Mouse (Mus musculus) lung, embryonic 15.5 days (tissue): Measurements from ENCODE around the gene Il1r2. TPM values are rescaled to one million over a fixed set of nuclear protein-coding genes. Genes with fewer than 3 reads are reported as not detected.

Experiments used
- ATAC-seq: fragments of 200-750 bp; cut with Nextera tagmentation; 2 replicates; pipeline ENCODE4 v1.8.0; 2017; ENCODE audit warnings: moderate number of reproducible peaks, borderline replicate concordance; ENCODE audit not compliant: low FRiP score, low TSS enrichment; ENCODE audit errors: extremely low read depth
- H3K27ac ChIP-seq: fragments of 300-500 bp; sonication (generic); 2 replicates; pipeline ENCODE4 v1.5.1; 2015; ENCODE audit warnings: moderate library complexity, mild to moderate bottlenecking, inconsistent platforms
- H3K27me3 ChIP-seq: fragments of 300-500 bp; sonication (generic); 2 replicates; pipeline ENCODE4 v1.6.1; 2015; ENCODE audit warnings: inconsistent platforms
- H3K36me3 ChIP-seq: fragments of 300-500 bp; sonication (generic); 2 replicates; pipeline ENCODE4 v1.6.1; 2015; ENCODE audit warnings: inconsistent platforms
- H3K4me1 ChIP-seq: fragments of 300-500 bp; sonication (generic); 2 replicates; pipeline ENCODE4 v1.6.1; 2015; ENCODE audit warnings: inconsistent platforms
- H3K4me2 ChIP-seq: fragments of 300-500 bp; sonication (generic); 2 replicates; pipeline ENCODE4 v1.6.1; 2015; ENCODE audit warnings: inconsistent platforms, mild to moderate bottlenecking, moderate library complexity
- H3K4me3 ChIP-seq: fragments of 300-500 bp; sonication (generic); 2 replicates; pipeline ENCODE4 v1.5.1; 2015; ENCODE audit warnings: mild to moderate bottlenecking, inconsistent platforms
- H3K9ac ChIP-seq: fragments of 300-500 bp; sonication (generic); 2 replicates; pipeline ENCODE4 v1.6.1; 2015; ENCODE audit warnings: inconsistent platforms
- H3K9me3 ChIP-seq: fragments of 300-500 bp; sonication (generic); 2 replicates; pipeline ENCODE4 v1.6.1; 2016; ENCODE audit warnings: inconsistent platforms
- WGBS: fragments of 180-500 bp; shearing (Covaris S2); methylation state at CpG from one replicate; pipeline ENCODE4 v1.1.7; 2015; 5-methylcytosine and 5-hydroxymethylcytosine counted together
- polyA plus RNA-seq: library from polyadenylated mRNA; unstranded; fragments of >200 nt; fragmentation: Nextera tagmentation; extraction: Ambion mirVana; gene quantifications from 2 replicates; pipeline ENCODE4 v1.2.1, GENCODE M21; 2015

Gene Il1r2
- polyA plus RNA-seq, 1 experiment from 2014 or later, result 1.3 TPM

DNA sequence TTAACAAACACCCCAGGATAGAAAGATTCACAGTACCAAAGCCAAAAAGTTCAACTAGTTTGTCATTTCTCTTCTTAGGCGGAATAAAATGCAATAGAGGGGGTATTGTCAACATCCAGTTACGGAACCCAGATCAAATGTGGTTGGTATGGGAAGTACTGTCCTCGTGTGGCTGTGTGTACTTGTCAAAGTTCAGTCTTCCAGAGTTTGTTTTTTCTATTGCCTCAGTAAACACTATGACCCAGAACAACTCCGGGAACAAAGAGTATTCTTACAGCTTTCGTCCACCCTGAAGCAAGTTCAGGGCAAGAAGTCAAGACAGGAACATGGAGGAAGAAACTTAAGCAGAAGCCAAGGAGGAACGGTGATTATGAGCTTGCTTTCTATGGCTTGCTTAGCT, 82.2 kb downstream of the Il1r2 start:
- Histone ChIP-seq H3K4me2 (no peak overlapping the region), H3K4me3 (no peak overlapping the region), H3K36me3 (no peaks in the 10 kb centered on the region), H3K9me3 (no peaks in the 10 kb centered on the region), H3K27me3 (no peaks in the 10 kb centered on the region), H3K27ac (no peak overlapping the region), H3K9ac (no peak overlapping the region), H3K4me1 (0 out of 2 replicates have a peak, but pooled peaks cover 1% of the 10 kb centered on the region)
- ATAC-seq, result no peak
- WGBS, result 72% methylated on average over 6 of the region's 6 CpGs

DNA sequence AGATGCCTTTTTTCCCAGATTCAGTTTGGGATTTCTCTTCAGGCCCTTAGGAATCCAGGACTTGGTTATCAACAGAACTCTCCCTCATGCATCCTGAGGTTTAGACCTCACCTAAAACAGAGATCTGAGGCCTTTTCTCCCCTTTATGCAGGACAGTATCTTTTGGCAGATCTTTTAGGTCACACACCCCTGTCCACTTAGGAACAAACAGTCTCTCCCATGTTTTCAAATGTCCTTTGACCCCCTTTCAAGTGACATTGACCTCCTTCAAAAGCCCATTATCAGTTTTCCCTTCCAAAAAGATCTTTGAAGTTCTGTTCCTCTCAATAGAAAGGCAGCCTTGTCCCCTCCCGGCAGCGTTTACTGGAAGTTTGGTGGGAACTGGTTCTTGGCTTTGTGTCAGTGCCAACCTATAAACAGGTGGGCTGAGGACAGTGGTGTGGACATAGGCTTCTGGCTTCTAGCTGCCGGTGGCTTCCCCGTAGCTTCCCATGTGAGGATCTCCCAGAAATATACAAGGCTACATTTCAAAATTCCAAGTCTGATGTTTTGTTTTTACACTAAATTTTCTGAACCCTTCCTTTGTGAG, 89.5 kb downstream of the Il1r2 start:
- no peak for ATAC-seq
- Histone ChIP-seq H3K4me1 (0 out of 2 replicates have a peak, but pooled peaks cover 3% of the 10 kb centered on the region), H3K27ac (no peak overlapping the region), H3K36me3 (no peaks in the 10 kb centered on the region), H3K9me3 (no peaks in the 10 kb centered on the region), H3K4me3 (no peak overlapping the region), H3K9ac (no peak overlapping the region), H3K4me2 (no peak overlapping the region), H3K27me3 (no peaks in the 10 kb centered on the region)
- 60% methylated on average over 4 of the region's 4 CpGs for WGBS

DNA sequence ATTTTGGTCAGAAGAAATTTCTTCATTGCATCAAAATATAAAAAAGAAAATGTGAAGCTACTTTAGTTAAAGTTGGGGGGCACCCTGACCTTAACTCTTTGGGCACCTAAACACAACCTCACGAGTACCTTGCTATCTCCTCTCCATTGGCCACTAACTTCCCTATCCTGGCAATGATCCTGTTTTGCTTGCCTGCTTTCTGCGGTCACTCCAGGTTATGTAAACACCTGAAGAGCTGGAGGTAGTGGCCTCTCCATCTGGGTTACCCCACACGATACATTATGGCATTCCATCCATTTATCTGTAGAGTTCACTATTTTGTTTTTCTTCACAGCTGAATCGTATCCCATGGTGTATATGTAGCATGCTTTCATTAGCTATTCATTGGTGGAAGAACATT, 90.5 kb downstream of the Il1r2 start:
- no peak for ATAC-seq
- Histone ChIP-seq H3K9me3 (no peaks in the 10 kb centered on the region), H3K27ac (no peak overlapping the region), H3K4me2 (no peak overlapping the region), H3K4me1 (0 out of 2 replicates have a peak, but pooled peaks cover 3% of the 10 kb centered on the region), H3K4me3 (no peak overlapping the region), H3K27me3 (no peaks in the 10 kb centered on the region), H3K9ac (no peak overlapping the region), H3K36me3 (no peaks in the 10 kb centered on the region)
- WGBS, result 68% methylated on average over 4 of the region's 4 CpGs

DNA sequence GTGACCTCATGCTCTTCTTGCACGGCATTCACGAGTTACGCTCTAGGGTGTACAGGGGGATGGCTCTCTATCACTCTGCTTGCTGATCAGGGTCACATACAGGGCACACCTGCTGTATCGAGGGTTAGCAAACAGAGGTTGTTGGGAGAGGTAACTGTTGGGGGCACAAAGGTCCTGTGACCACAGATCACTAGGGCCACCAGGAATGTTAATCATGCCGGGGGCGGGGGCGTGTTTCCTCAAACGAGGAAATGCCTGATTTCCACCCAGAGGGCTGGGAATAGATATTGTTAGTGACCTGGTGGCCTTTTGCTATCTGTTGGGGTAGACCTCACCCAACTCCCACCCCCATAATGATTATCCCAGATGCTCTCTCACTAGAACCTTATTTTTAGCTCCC, 93.7 kb downstream of the Il1r2 start:
- Histone ChIP-seq H3K9me3 (no peaks in the 10 kb centered on the region), H3K36me3 (no peaks in the 10 kb centered on the region), H3K4me3 (no peak overlapping the region), H3K4me1 (0 out of 2 replicates have a peak, but pooled peaks cover 4% of the 10 kb centered on the region), H3K4me2 (no peak overlapping the region), H3K27me3 (no peaks in the 10 kb centered on the region), H3K9ac (no peak overlapping the region), H3K27ac (no peak overlapping the region)
- 57% methylated on average over 8 of the region's 8 CpGs for WGBS
- no peak for ATAC-seq

DNA sequence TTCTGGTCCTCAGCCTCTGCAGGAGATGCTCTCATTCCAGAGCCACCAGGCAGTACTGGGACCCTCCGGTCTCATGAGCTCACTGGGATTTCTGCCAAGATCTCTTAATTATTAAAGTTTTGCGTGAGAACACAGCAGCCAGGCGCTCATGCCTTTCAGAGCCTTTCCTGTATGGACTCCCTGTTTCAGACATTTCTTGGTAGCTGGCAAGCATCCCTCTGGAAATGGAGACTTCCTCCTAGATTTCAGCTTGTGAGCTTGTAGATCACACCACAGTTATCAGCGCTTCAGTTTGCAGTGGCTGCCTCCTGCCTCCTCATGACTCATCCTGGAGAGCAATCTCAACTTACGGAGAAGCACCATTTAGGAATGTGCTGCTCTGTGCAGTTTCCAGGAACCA, 98.0 kb downstream of the Il1r2 start:
- no peak overlapping the region for H3K27ac ChIP-seq
- 24% methylated on average over 5 of the region's 5 CpGs for WGBS
- ATAC-seq, result peak; percentile 52; the same call in 1 of the 2 replicates

GRCm38 (mm10) chr1:40174146-40174545, 100.3 kb downstream of the Il1r2 start:
- Histone ChIP-seq H3K4me3 (no peak overlapping the region), H3K4me2 (no peak overlapping the region), H3K27me3 (no peaks in the 10 kb centered on the region), H3K27ac (no peak overlapping the region), H3K9me3 (no peaks in the 10 kb centered on the region), H3K4me1 (0 out of 2 replicates have a peak, but pooled peaks cover 4% of the 10 kb centered on the region), H3K36me3 (no peaks in the 10 kb centered on the region), H3K9ac (no peak overlapping the region)
- WGBS, result 83% methylated on average over 3 of the region's 3 CpGs
- no peak for ATAC-seq

More for the DNA sequence above, 98.0 kb downstream of the Il1r2 start:
- Histone ChIP-seq H3K4me1 (0 out of 2 replicates have a peak, but pooled peaks cover 4% of the 10 kb centered on the region), H3K9me3 (no peaks in the 10 kb centered on the region), H3K9ac (no peak overlapping the region), H3K27me3 (no peaks in the 10 kb centered on the region), H3K4me3 (no peak overlapping the region), H3K36me3 (no peaks in the 10 kb centered on the region), H3K4me2 (no peak overlapping the region)

Other genes starting within 250 kb of the Il1r2 start
- gene Map4k4, start 173.2 kb upstream of the Il1r2 start, polyA plus RNA-seq, result 30.9 and 39.5 TPM in 2 replicates
- 9.7 and 10.9 TPM in 2 replicates for gene Il1r1, start 151.0 kb downstream of the Il1r2 start, polyA plus RNA-seq